Mouse (Mus musculus): ENCODE measurements at regions not wholly inside any gene's neighbourhood (a gene's known extent, or its start where the extent isn't known, plus 50 kb on each side); places are given as distances from the start of the nearest gene placed in this dataset.
A peak's percentile ranks its signal among the peaks of the same experiment; 100 is the strongest.

DNA sequence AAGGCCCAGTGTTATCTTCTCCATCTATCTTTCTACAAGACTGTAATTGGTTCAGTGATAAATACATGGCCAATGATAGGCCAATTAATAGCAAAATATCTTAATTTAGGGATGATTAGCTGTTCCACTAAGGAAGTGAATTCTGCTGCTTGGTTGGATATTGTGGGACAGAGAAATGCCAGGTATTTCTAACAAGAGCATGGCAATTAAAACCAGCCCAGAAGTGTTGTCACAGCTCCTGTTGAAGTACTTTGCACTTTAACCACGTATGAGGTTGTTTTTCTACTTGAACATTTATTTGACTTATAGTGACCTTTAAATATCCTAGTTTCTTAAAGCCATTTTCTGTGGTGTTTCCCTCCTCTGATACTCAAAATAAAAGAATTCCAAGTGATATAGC, 65.7 kb upstream of the Acsl4 start:
- no peak for ATAC-seq (ENCODE audit: low TSS enrichment)

DNA sequence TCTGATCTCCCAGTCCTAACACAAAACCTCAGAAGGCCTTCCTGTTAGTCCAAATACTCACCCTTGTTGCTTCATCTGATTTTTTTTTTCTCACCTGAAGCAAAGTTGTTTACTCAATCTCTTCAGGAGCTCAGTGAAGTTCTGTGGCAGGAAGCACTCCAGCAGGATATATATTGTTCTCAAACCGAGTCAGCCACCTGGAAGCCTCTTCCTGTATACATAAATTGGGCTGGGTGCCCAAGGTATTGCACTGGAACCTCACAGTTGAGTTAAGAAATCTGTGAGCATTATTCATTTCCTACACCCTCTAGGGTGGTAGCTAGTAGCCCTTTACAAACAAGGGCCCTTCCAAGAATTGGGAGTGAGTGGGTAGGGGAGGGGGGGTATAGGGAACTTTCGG, 73.8 kb upstream of the Acsl4 start:
- no peak for ATAC-seq (ENCODE audit: low TSS enrichment)

DNA sequence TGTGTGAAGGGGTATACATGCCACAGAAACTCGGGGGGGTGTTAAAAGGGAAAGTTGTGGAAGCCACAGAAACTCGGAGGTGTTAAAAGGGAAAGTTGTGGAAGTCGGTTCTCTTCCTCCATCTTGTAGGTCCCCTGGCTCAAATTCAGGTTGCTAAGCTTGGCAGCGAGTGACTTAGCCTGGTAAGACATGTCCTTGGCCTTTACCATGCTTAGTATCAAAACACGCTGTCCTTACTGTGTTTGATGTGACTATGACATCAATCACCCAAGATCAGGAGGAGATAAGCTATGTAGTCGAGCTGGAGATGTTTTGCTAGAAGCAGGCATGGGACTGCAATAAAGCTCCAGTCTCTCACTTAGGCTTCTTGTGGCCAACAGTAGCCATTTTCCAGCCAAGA, 74.4 kb upstream of the Acsl4 start:
- no peak for ATAC-seq (ENCODE audit: low TSS enrichment)

DNA sequence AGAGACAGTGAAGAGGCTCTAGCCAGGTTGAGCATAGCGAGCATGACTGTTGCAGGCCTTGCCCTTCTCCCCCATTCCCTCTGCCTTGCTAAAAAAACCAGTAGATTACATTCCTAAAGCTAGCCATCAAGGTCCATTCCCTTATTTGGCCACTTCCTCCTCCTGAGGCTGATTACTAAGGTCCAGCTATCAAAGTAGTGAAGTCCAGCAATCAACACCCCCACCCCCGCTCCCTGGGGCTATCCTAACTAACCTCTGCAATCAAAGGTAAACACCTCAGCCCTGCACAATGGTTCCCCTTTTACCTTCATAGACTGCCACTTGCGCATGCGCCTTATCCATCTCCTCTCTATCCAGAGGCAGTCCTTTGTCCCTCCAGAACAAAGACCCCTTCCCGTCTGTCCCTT, 77.5 kb upstream of the Acsl4 start:
- ATAC-seq (ENCODE audit: low TSS enrichment), result no peak

DNA sequence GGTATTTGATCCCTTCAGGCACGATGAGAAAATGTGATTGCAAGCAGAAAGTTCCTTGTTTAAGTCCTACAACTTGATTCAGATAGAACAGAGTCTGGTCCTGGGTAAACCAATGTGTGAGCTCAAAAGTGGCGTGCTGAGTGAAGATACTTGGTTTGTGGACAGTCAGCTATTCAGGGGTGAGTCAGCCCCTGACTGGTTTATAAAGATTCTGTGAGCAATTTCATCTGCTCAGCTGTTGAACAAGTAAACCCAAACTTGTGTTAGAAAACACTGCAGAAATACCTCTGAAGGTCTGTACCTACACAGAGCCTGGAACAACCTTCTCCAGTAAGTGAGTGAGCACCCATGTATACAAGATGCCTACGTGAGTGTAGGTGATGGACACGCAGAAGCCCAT, 78.1 kb upstream of the Acsl4 start:
- no peak for ATAC-seq (ENCODE audit: low TSS enrichment)

DNA sequence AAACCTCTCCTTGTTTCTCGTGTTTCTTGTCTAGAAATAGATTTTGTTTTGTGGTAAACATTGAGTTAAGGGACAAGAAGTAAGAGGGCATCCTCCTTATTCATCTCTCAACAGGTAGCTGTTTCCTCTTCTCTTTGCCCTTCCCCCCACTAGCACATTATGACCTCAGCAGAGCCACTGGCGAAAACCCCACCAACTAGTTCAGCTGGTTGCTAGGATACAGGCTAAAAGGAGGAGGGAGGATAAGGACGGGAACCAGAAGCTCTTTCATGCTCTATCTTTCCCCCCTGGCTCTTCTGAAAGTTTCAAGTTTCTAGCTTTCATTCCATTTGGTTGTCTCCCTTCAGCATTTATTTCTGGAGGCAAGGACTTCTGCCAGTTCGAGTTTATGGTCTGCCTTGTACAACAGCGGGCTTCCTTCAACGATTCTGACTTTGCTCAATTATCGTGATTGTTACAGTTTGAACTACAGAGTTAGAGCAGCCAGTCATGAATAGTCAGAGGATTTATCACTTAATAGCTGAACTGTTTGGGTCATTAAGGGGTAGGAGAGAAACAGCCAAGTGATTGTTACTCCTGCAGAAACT, 78.8 kb upstream of the Acsl4 start:
- no peak for ATAC-seq (ENCODE audit: low TSS enrichment)

DNA sequence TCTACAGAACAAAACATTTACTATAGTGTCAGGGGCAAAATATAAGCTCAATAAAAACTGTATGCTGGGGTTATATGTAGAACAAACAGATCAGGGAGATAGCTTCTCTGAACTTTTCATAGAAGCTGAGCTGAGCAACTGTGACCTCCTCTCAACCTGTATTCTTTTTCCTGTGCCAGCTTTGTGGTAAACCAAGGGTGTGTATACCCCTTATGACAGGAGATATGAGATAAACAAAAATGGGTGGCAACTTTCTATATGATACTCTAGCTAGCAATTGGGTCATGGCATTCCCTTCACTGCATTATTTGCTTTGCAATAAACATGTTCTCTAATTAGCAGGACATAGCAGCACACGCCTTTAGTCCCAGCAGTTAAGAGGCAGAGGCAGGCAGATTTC, 79.7 kb upstream of the Acsl4 start:
- no peak for ATAC-seq (ENCODE audit: low TSS enrichment)

DNA sequence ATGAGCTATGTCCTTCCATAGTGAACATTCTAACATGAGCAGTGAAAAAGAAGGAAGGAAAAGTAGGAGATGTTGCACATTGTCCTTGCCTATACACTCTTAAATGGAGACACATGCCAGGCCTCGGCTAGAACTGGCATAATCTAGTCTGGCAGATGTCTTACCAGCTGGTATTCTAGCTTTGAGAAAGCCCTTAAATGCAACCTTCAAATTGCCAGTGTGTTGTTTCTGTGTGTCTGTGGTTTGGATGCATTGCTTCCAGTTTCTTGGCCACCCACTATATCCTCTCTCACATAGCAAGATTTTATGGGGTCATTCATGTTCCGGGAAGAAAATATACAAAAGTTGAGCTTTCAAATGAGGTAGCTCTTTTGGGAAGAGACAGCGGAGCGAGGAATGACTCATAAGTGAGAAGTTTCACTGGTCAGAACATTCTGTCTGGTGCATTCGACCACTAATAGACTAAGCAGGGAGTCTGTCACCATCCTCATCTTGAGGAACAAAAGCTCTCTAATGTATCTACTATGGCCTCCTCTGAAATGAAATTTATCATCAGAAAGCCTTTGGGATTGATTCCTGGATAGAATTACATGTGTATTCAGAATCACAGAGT, 91.0 kb upstream of the Acsl4 start:
- ATAC-seq (ENCODE audit: low TSS enrichment), result peak; percentile 95

DNA sequence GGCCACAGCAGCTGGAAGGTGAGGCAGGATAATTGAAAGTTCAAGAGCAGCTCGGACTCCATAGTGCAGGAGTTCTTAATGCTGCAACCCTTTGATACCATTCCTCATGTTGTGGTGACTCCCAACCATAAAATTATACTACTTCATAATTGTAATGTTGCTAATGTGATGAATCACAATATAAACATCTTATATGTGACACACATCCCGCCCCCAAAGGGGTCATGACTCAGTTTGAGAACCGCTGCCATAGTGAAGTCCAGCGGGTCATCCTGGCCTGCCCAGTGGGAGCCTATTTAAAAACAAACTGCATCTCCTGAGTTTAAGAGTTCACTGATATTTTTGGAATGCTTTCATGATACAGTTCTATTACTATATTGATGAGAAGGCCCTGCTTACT, 97.7 kb upstream of the Acsl4 start:
- no peak for ATAC-seq (ENCODE audit: low TSS enrichment)

DNA sequence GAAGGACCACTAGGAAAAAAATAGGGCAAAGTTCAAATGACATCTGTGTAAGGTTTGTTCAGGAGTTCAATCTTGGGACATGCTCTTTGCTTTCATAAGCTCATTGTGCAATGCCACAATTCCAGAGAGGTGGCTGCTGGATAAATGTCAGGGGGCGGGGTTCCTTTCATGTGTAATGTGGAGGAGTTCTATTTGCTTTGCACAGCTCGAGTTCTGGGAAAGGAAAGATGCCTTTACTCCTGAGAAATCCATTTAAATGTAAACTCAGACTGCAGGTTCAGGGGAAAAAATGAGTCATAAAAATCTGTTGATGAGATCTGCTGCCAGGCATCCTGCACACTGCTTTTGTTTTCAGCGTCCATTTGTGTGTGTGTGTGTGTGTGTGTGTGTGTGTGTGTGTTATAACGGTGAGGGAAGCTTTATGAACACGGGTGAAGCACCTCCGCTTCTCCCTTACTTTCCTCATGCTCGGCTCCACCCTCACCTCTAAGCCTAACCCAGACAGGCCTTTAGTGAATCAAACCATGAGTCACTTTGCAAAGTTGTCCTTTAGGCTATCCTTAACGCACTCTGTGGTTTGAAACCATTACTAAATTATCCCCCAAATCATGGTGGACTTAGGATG, 99.9 kb upstream of the Acsl4 start:
- peak; percentile 89 for ATAC-seq (ENCODE audit: low TSS enrichment)

DNA sequence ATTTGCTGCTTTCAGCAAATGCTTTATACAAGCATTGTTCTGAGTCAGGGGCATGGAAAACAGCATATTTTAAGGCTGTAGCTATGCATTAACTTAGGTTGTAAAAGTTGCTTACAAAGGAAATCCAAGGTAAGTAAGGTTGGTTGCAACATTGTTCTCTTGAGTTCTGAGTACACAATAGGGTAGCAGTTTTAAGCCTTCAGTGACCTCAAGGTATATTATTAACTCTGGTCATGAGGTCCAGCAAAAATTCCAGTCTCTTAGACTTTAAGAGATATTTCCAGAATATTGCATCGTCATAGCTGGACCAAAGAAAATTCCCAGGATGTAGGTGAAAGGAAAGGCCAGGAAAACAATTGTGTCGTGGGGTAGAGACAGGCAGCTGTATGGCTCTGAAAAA, 110.8 kb upstream of the Acsl4 start:
- no peak for ATAC-seq (ENCODE audit: low TSS enrichment)

DNA sequence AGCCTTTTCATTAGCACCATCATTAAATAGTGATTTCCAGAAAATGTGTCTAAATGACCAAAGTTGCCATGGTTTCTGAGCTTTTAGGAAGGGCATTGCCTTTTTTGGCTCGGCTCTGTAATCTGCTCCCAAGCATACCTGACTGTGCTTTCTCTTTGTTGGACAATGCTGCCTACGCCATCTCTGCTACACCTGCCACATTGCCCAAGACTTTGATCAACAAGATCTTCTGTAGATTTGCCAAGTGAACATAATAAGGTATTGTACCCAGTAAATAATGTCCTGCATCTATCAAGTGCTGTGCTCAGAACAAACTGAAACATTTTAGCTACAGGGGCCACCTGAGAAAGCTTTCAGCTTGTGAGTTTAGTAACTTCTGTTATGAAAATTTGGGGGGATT, 114.6 kb upstream of the Acsl4 start:
- no peak for ATAC-seq (ENCODE audit: low TSS enrichment)

DNA sequence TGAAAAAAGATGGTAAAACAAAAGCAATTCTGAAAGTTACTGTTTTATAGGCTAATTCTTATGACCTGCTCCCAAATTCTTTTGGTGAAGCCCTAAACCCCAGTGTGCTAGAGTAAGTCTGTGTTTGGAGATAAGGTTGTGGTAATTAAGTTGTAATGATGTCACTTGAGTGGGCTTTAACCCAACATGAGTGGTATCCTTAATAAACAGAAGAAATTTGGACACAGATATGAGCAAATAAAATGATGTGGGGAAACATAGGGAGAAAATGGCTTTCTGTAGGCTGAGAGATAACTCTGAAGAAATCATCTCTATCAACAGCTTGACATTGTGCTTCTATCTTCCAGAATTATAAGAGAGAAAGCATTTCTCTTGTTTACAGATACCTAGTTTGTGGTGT, 117.1 kb upstream of the Acsl4 start:
- ATAC-seq (ENCODE audit: low TSS enrichment), result no peak

DNA sequence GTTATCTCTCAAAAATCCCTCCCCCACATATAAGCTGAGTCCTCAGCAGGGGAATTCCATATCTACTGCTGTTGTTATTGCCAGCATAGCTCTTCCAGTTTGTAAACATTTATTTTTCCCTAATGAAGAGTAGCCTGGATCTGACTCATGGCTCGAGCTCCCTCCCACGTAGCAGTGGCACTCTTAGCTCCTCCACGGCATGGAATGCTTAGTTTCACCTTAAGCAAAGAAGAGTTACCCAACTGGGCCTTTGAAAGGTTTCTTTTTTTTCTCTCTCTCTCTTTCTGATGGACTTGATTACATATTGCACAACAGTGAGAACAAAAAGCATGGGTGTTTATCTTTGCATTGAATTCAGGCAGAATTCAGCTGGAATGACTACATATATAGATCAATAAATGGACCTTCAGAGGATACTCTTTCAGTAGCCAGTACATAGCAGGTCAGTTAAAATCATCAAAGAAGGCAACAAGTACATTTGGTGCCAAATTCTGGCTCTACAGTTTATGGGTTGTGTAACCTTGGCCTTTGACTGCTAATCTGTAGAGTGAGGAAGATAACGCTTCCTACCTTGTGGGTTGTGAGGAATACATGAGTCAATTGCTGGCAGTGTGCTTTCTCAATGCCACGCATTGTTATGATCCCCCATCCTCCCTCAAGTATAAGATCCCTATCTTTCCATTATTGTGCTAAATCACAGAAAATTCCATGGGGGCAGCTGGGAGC, 126.2 kb upstream of the Acsl4 start:
- no peak for ATAC-seq (ENCODE audit: low TSS enrichment)

DNA sequence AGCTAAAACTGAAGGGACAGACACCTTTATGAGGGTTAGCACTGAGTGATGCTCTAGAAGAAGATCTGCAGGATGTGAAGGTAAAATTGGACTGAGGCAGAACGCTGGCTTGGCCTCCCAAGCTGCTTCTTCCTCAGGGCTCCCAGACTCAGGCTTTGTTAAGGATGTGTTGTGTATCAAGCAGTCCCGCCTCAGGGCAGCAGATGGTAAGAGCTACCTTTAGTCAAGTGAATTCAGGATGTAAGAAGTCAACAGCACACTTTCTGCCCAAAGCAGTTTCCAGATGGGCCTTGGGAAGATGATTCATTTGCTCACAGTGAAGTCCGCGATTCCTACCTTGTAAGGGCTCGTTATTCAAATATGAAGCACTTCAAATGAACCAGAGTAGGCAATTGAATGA, 126.9 kb upstream of the Acsl4 start:
- ATAC-seq (ENCODE audit: low TSS enrichment), result peak; percentile 72

DNA sequence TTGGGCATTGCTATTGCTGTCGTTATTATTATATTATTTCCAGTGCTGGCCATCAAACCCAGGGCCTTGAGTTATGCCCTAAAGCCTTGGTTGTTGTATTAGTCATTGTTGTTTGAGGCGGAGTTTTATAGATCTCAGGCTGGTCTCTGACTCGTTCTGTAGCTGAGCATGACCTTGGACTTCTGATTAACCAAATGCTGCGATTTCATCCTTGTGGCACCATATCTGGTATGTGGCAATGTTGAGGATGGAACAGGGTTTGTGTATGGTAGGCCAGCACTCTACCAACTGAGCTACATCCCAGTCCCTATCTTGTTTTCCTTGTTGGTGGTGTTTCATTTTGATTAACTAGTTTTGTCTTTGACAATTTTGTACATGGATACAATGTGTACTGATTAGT, 130.7 kb upstream of the Acsl4 start:
- ATAC-seq (ENCODE audit: low TSS enrichment), result no peak

DNA sequence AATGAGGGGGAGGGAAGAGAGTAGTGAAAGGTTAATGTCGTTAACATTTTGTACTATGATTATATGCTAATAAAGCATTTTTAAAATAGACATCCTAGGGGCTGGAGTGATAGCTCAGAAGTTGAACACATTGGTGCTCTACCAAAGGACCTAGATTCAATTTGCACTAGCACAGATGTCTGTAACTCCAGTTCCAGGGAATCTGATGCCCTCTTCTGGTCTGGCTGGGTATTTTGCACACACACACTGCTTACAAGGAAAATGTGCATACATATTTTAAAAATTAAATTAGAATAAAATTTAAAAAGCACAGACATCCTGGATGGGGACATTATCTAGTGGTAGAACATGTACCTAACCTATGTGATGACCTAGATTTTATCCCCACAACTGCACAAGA, 136.6 kb upstream of the Acsl4 start:
- 0 out of 2 replicates have a peak, but pooled peaks have one; percentile 52 for ATAC-seq (ENCODE audit: low TSS enrichment)

DNA sequence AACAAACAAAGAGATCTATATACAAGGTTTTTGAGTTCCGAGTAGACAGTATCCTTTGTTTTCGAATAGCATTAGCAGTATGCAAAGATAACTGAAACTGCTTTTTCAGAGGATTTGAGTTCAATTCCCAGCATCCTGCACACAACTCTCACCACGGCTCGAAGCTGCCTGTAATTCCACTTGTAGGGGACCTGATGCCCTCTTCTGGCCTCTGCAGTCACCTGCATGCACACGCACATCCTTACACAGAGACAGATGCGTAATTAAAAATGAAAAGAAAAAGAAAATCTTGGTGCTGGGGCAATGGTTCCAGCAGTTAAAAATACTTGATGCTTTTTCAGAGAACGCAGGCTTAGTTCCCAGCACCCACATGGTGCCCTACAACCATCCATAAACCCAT, 139.6 kb upstream of the Acsl4 start:
- no peak for ATAC-seq (ENCODE audit: low TSS enrichment)

DNA sequence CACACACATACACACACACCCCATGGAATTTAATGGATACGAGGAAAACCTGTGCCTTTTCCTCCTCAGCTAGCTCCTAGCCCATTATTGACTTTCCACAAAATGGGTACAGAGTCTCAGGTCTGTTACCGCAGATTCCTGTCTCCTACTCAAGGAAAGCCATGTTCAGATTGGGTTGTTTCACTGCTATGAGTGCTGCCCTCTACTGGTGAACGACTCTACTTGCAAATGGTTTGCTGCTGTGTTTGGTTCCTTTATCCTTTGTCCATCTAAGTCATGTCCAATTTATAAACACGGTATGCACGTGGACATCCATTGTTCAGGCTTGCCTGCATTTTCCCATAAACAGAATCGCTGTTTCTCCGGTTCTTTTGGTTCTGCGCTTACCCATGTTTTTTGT, 144.4 kb upstream of the Acsl4 start:
- ATAC-seq (ENCODE audit: low TSS enrichment), result peak; percentile 64; the same call in 1 of the 2 replicates

DNA sequence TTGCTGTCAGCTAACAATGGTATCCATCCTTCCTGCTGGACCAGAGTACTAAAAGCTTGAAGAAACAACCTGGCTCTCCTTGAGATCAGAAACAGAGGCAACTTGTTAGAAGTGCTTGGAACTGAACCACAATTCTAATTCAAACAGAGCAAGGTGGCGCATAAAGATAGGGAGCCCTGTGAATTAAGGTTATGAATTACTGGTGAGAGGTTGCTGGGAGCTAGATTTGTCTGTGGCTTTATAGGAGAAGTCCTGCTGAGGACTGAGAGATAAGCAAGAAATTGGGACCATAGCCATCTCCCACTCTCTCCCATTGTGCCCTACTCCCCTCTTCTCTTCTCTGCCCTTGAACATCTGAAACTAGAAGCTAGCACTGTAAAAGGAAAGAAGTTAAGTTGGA, 145.2 kb upstream of the Acsl4 start:
- ATAC-seq (ENCODE audit: low TSS enrichment), result no peak

DNA sequence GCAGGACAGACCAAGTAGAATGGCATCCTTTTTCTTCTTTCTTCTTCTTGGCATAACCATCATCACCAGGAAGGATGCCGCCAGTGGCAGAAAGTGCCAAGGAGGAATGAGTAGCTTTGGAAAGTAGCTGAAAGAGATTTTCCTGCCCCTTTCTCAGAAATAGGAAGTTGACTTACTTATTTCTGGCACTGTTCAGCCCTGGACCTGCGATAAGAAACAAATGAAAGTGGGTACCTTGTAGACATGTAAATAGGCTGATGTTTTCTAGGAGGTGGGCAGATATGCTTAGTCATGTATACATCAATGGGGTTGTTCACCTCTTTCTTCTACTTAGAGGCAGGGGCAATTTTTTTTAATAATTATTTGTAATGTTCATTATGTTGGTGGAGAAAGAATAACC, 145.3 kb upstream of the Tmem164 start:
- no peak for ATAC-seq (ENCODE audit: low TSS enrichment)

DNA sequence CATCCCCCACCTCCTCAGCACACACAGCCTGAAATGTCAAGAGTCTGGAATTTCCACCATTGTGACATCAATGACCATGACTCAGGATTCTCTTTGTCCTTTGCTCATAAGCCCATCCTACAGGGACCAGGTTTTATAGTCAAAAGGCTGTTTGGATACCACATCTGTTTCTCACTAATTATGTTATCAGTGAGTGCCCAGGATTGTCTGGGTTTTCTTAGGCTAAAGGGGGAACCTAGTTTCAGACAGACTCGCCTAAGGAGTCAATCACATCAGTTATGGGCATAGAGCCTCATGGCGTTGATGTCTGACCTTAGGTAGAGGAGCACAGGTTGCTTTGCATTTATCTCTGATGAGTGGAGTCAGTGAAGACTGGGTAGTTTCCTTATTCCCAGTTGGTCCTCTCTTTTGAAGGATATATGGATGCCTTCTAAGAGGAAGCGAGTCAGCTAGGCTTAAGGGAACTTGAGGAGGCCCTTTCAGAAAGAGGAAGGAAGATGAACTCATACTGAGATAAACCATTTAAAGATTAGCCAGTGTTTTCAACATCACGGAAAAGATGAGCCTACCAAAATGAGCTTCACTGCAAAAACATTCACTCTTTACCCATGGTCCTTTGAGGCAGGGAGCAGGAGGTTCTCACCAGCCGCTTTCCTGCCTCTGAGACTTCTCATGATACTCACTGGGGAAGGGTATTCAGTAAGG, 143.8 kb upstream of the Tmem164 start:
- no peak for ATAC-seq (ENCODE audit: low TSS enrichment)
